Mouse (Mus musculus) kidney, adult 2 months (tissue): Measurements from ENCODE around the gene Atp11a. TPM values are rescaled to one million over a fixed set of nuclear protein-coding genes. Genes with fewer than 3 reads are reported as not detected.

Source experiments
- DNase-seq: peaks from one replicate; pipeline ENCODE4 v3.0.0; 2021
- H3K27ac ChIP-seq: fragments of 200-500 bp; 2 replicates; pipeline ENCODE4 v1.5.1; 2012; ENCODE audit warnings: low read depth, low read length, control low read depth, inconsistent platforms; ENCODE audit not compliant: insufficient read depth
- H3K27me3 ChIP-seq: fragments of 200-500 bp; replicated peaks from 2 replicates; pipeline ENCODE4 v1.6.1; 2012; ENCODE audit warnings: mild to moderate bottlenecking, moderate library complexity, low read length, inconsistent platforms; ENCODE audit not compliant: control insufficient read depth, insufficient read depth
- H3K36me3 ChIP-seq: fragments of 200-500 bp; 2 replicates; pipeline ENCODE4 v1.6.1; 2012; ENCODE audit warnings: mild to moderate bottlenecking, moderate library complexity, low read length, inconsistent platforms; ENCODE audit not compliant: control insufficient read depth, insufficient read depth
- H3K4me1 ChIP-seq: fragments of 200-500 bp; 2 replicates; pipeline ENCODE4 v1.6.1; 2011; ENCODE audit warnings: low read length; ENCODE audit not compliant: control insufficient read depth, insufficient read depth
- H3K4me3 ChIP-seq: fragments of 200-500 bp; 2 replicates; pipeline ENCODE4 v1.5.1; 2011; ENCODE audit warnings: mild to moderate bottlenecking, low read depth, low read length, control low read depth; ENCODE audit not compliant: insufficient read depth
- CTCF ChIP-seq: fragments of 200-500 bp; conservative IDR thresholded peaks from 2 replicates; pipeline ENCODE4 v1.5.1; 2011; ENCODE audit warnings: low read depth, mild to moderate bottlenecking, control low read depth, low read length, moderate library complexity, mixed read lengths; ENCODE audit not compliant: insufficient read depth, insufficient read length
- POLR2A ChIP-seq: fragments of 200-500 bp; IDR thresholded peaks from one replicate; pipeline ENCODE4 v1.6.1; 2011; ENCODE audit warnings: low read depth, low read length, control low read depth
- WGBS: fragments of 180-500 bp; shearing (Covaris S2); methylation state at CpG from one replicate; pipeline ENCODE4 v1.1.7; 2018; 5-methylcytosine and 5-hydroxymethylcytosine counted together
- polyA plus RNA-seq: library from polyadenylated mRNA; depleted of rRNA; stranded (reverse); fragments of >200 nt; gene quantifications from 2 replicates; pipeline ENCODE4 v1.2.3, GENCODE M21; 2012

Gene Atp11a
- polyA plus RNA-seq, 1 experiment = 176 TPM

- Histone ChIP-seq H3K4me1 (peaks cover 12% of the 10 kb centered on the region; the same call in 1 of the 2 replicates), H3K36me3 (peaks cover 2% of the 10 kb centered on the region; the same call in 1 of the 2 replicates), H3K27ac (no peak overlapping the region), H3K4me3 (no peak overlapping the region), H3K27me3 (no peaks in the 10 kb centered on the region)
- no peak for TF ChIP-seq CTCF
- 36% methylated on average over 2 of the region's 2 CpGs for WGBS
- DNase-seq = peak; percentile 36
Measured at GRCm38 (mm10) chr8:12808018-12808417, 51.2 kb downstream of the Atp11a start.

- no peaks in the 10 kb centered on the region for H3K27me3 ChIP-seq
- TF ChIP-seq POLR2A = no peak
- no peak for TF ChIP-seq CTCF
- peaks cover 8% of the 10 kb centered on the region; the same call in 1 of the 2 replicates for H3K4me1 ChIP-seq
- no peak overlapping the region for H3K27ac ChIP-seq
- H3K36me3 ChIP-seq = peaks cover 2% of the 10 kb centered on the region; the same call in 1 of the 2 replicates
- 84% methylated on average over 2 of the region's 2 CpGs for WGBS
- no peak overlapping the region for H3K4me3 ChIP-seq
- DNase-seq = no peak
Measured at GRCm38 (mm10) chr8:12809516-12809915, 52.7 kb downstream of the Atp11a start.

- peaks cover 2% of the 10 kb centered on the region; the same call in 1 of the 2 replicates for H3K36me3 ChIP-seq
- 0 out of 2 replicates have a peak, but pooled peaks cover 2% of the 10 kb centered on the region for H3K4me1 ChIP-seq
- no peak overlapping the region for H3K27ac ChIP-seq
- H3K27me3 ChIP-seq = no peaks in the 10 kb centered on the region
- TF ChIP-seq POLR2A = no peak
- TF ChIP-seq CTCF = peak; percentile 28; the same call in 1 of the 2 replicates
- DNase-seq = peak; percentile 32
- 44% methylated on average over 6 of the region's 6 CpGs for WGBS
- no peak overlapping the region for H3K4me3 ChIP-seq
Measured at GRCm38 (mm10) chr8:12811231-12811630, 54.4 kb downstream of the Atp11a start.

GRCm38 (mm10) chr8:12816412-12816811, 59.6 kb downstream of the Atp11a start:
- no peak for TF ChIP-seq POLR2A
- no peak for TF ChIP-seq CTCF
- Histone ChIP-seq H3K4me1 (no peaks in the 10 kb centered on the region), H3K27ac (no peak overlapping the region), H3K27me3 (no peaks in the 10 kb centered on the region), H3K4me3 (no peak overlapping the region), H3K36me3 (peaks cover 4% of the 10 kb centered on the region)
- DNase-seq = no peak
- WGBS = 81% methylated on average over 6 of the region's 6 CpGs

GRCm38 (mm10) chr8:12822892-12823291, 66.1 kb downstream of the Atp11a start:
- no peak for TF ChIP-seq POLR2A
- no peak for TF ChIP-seq CTCF
- no peak for DNase-seq
- no peaks in the 10 kb centered on the region for H3K27me3 ChIP-seq
- 57% methylated on average over 7 of the region's 7 CpGs for WGBS
- no peaks in the 10 kb centered on the region for H3K4me1 ChIP-seq
- H3K27ac ChIP-seq = no peak overlapping the region
- H3K36me3 ChIP-seq = peaks cover 7% of the 10 kb centered on the region
- no peak overlapping the region for H3K4me3 ChIP-seq

- TF ChIP-seq POLR2A (no peak), CTCF (no peak)
- no peak for DNase-seq
- Histone ChIP-seq H3K27ac (no peak overlapping the region), H3K36me3 (peaks cover 7% of the 10 kb centered on the region), H3K4me3 (no peak overlapping the region), H3K4me1 (no peaks in the 10 kb centered on the region), H3K27me3 (no peaks in the 10 kb centered on the region)
- 75% methylated on average over 10 of the region's 10 CpGs for whole genome bisulfite sequencing
Measured at GRCm38 (mm10) chr8:12824562-12824961, 67.7 kb downstream of the Atp11a start.

- WGBS = 67% methylated on average over 6 of the region's 6 CpGs
- Histone ChIP-seq H3K36me3 (peaks cover 10% of the 10 kb centered on the region), H3K4me1 (no peaks in the 10 kb centered on the region), H3K27me3 (no peaks in the 10 kb centered on the region), H3K4me3 (no peak overlapping the region), H3K27ac (no peak overlapping the region)
- DNase-seq = no peak
- TF ChIP-seq POLR2A (no peak), CTCF (no peak)
Measured at GRCm38 (mm10) chr8:12825236-12825635, 68.4 kb downstream of the Atp11a start.
